Mouse (Mus musculus) myocyte (in vitro differentiated cells): ENCODE results near the gene Gtf3c6.

Experiments
- MAX ChIP-seq: IDR thresholded peaks from one replicate; pipeline ENCODE4 v1.6.1; 2011; ENCODE audit warnings: low read depth, mild to moderate bottlenecking, control low read depth
- POLR2A ChIP-seq: IDR thresholded peaks from one replicate; pipeline ENCODE4 v1.6.1; 2011; ENCODE audit warnings: low read depth, mild to moderate bottlenecking, control low read depth, moderate library complexity; ENCODE audit not compliant: insufficient read length
- USF1 ChIP-seq: IDR thresholded peaks from one replicate; pipeline ENCODE4 v1.6.1; 2011; ENCODE audit warnings: low read depth, mild to moderate bottlenecking, control low read depth, moderate library complexity

DNA sequence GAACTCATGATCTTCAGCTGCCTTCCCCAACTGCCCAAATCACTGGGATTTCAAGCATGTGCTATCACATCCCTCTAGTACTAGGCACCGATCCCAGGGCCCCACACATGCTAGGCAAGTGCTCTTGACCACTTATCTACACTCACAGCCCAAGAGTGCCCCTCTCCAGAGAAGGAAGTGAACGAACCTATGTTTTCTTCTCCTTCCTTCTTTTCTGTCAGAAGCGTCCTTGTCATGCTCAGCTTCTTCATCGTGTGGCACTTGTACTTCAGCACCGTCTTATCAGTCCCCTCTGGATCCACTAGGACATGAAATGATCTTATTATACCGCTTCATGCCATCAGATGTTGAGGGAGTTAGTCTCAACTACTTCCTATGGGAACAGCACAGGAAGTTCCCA is 6.9 kb downstream of the Gtf3c6 start:
- no peak for TF ChIP-seq POLR2A
- TF ChIP-seq USF1 = no peak
- no peak for TF ChIP-seq MAX
